Mouse (Mus musculus): ENCODE data around the gene Klk1b5. TPM values are rescaled to one million over a fixed set of nuclear protein-coding genes. Genes with fewer than 3 reads are reported as not detected.
"Not testable (repeated sequence)": the region's sequence is repeated elsewhere in the genome, so short reads cannot be mapped to it uniquely, and the experiment has no call there.

Klk1b5 gene
- polyA plus RNA-seq (2015; fragmentation: Nextera tagmentation; extraction: Ambion mirVana) = not detected in 2 replicates

DNA sequence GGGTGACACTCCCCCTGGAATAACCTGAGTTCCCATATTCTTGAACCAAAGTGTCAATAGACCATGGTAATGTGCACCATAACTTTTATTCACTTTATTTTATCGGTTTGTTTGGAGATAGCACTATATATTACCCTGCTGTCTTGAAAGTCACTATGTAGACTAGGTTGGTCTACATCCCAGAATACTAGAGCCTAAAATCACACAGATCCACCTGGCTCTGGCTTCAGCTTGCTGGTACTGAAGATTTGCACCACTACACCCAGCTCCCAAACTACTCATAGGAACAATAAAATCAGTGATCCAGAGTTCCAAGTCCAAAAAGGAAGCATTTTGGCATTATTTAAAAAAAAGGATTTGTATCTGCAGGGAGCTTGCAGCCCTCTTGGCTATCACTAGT is at the start of gene Klk1b5:
Gene Klk1b5, plus strand, starts transcription at position 301 of the 400 bp plus-strand sequence.
- ATAC-seq = no peak
- Histone ChIP-seq H3K27me3 (no peaks in the 10 kb centered on the region), H3K9me3 (replicated peaks) (no peaks in the 10 kb centered on the region), H3K9ac (no peak within 1 kb of the TSS), H3K27ac (no peak within 1 kb of the TSS), H3K4me3 (no peak within 1 kb of the TSS), H3K36me3 (ENCODE audit: poor library complexity, severe bottlenecking) (no peaks in the 10 kb centered on the region), H3K4me2 (no peak within 1 kb of the TSS), H3K4me1 (no peaks in the 10 kb centered on the region)
- 82% methylated on average over 1 of the region's 1 CpGs for WGBS

DNA sequence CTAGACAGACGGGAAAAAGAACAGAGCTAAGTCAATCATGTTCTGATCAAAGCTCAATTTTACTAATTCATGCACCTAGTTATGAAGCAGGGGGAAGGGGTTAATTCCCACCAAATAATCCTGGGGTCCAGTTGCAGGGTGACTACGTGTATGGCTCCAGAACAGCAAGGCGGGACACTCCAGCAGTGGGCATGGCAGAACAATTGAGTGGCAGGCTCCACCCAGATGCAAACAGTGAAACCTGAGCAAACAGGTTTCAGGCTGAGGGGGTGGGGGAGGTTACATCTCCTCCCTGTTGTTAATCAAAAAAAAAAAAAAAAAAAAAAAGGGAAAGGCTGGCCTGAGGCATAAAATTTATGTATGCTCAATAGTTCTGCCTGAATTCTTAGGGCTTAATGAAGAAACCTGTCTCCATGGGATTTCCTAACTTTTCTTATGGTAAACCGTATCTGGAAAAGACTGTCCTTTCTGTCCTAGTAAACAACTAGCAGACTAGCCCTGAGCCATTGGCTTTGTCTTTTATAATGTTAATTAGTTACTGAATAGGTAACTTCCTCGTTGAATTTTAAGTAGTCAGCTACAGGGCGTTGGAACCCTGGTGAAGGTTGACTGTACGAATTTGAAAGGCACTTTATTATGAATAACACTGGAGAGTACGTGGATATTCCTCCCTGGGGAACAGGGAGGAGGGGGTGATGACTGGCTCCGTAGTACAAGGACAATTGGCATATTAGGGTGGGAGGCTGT is 36.3 kb upstream of the Klk1b5 start:
- Histone ChIP-seq H3K9me3 (replicated peaks) (no peaks in the 10 kb centered on the region), H3K27ac (no peak overlapping the region), H3K36me3 (ENCODE audit: poor library complexity, severe bottlenecking) (no peaks in the 10 kb centered on the region), H3K9ac (no peak overlapping the region), H3K4me2 (no peak overlapping the region), H3K4me1 (no peaks in the 10 kb centered on the region), H3K4me3 (no peak overlapping the region), H3K27me3 (no peaks in the 10 kb centered on the region)
- no peak for ATAC-seq
- 22% methylated on average over 9 of the region's 9 CpGs for WGBS

DNA sequence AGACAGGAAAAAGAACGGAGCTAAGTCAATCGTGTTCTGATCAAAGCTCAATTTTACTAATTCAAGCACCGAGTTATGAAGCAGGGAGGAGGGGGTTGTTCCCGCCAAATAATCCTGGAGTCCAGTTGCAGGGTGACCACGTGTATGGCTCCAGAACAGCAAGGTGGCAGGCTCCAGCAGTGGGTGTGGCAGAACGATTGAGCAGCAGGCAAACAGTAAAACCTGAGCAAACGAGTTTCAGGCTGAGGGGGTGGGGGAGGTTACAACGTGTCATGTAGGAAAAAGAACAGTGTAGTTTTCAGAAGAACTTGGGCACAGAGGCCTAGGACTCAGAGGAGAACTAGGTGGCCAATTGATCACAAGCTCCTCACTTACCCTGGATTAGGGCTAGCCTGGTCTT is 29.2 kb upstream of the Klk1b5 start:
- H3K27me3 ChIP-seq; H3K27ac ChIP-seq; H3K9me3 ChIP-seq (replicated peaks); H3K4me1 ChIP-seq; H3K4me2 ChIP-seq; H3K9ac ChIP-seq; H3K4me3 ChIP-seq; H3K36me3 ChIP-seq (ENCODE audit: poor library complexity, severe bottlenecking); ATAC-seq: not testable (repeated sequence)
- WGBS = 67% methylated on average over 8 of the region's 8 CpGs

DNA sequence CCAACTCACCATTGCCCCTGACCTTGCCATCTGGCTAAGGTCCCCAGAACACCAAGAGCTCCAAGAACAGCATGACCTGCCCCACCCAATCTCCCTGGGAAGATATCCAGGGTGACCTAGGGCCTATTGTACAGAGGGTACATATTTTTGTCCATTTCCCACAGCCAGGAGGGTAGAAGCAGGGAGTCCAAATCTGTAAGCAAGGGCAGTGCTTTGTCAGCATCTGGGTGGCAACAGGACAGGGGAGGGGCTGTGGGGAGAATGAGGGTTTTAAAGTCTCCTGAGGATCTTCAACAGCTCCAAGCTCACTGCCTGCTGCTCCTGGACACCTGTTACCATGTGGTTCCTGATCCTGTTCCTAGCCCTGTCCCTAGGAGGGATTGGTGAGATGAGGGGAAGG is 27.8 kb upstream of the Klk1b5 start, which contains the start of gene Klk1b24:
Gene Klk1b24, plus strand, starts transcription at position 301 of the 400 bp plus-strand sequence.
- not testable (repeated sequence) for H3K4me1 ChIP-seq; H3K27ac ChIP-seq; H3K9me3 ChIP-seq (replicated peaks); H3K27me3 ChIP-seq; H3K9ac ChIP-seq; H3K4me2 ChIP-seq; H3K36me3 ChIP-seq (ENCODE audit: poor library complexity, severe bottlenecking); ATAC-seq; H3K4me3 ChIP-seq

DNA sequence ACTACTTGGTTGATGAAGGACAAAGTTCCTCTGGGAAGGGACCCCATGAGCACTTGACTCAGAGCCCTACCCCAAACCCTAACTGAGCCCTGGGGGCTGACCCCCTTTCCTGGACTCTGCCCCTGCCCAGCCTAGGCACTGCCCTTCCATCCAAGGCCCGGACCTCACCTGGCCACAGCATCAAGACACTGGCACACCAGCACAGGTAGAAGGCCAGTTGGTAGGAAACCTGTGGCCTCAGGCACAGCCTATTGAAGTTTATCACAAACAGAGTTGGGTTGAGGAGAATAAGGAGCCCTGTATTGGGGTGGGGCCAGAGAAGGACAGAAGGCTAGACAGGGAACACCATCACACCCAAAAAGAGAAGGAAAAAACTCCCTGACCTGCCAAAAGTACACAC is 22.3 kb upstream of the Klk1b5 start:
- not testable (repeated sequence) for H3K9me3 ChIP-seq (replicated peaks); H3K4me1 ChIP-seq; H3K27me3 ChIP-seq; H3K4me2 ChIP-seq; ATAC-seq; H3K9ac ChIP-seq; H3K4me3 ChIP-seq; H3K27ac ChIP-seq; H3K36me3 ChIP-seq (ENCODE audit: poor library complexity, severe bottlenecking)
- WGBS = 69% methylated on average over 1 of the region's 1 CpGs

DNA sequence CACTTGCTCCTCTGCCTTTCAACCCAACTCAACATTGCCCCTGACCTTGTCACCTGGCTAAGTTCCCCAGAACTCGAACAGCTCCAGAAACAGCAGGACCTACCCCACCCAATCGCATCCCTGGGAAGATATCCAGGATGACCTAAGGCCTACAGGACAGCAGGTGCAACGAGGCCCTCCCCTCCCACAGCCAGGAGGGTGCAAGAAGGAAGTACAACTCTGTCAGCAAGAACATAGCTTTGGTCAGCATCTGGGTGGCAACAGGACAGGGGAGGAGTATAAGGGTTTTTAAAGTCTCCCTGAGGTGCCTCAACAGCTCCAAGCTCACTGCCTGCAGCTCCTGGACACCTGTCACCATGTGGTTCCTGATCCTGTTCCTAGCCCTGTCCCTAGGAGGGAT is 17.9 kb upstream of the Klk1b5 start, which contains the start of gene Klk1b3:
Gene Klk1b3, plus strand, starts transcription at position 301 of the 400 bp plus-strand sequence.
- Histone ChIP-seq H3K9me3 (replicated peaks) (no peaks in the 10 kb centered on the region), H3K36me3 (ENCODE audit: poor library complexity, severe bottlenecking) (no peaks in the 10 kb centered on the region), H3K4me3 (no peak within 1 kb of the TSS), H3K27me3 (no peaks in the 10 kb centered on the region), H3K4me1 (no peaks in the 10 kb centered on the region), H3K9ac (no peak within 1 kb of the TSS), H3K4me2 (no peak within 1 kb of the TSS), H3K27ac (no peak within 1 kb of the TSS)
- no peak for ATAC-seq
- 79% methylated on average over 3 of the region's 3 CpGs for WGBS

DNA sequence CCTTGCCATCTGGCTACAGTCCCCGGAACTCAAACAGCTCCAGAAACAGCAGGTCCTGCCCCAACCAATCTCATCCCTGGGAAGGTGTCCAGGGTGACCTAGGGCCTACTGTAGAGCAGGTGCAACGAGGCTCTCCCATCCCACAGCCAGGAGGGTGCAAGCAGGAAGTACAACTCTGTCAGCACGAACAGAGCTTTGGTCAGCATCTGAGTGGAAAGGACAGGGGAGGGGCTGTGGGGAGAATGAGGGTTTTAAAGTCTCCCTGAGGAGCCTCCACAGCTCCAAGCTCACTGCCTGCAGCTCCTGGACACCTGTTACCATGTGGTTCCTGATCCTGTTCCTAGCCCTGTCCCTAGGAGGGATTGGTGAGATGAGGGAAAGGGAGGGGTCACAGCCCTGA is 8.6 kb upstream of the Klk1b5 start, which contains the start of gene Klk1b4:
Gene Klk1b4, plus strand, starts transcription at position 301 of the 400 bp plus-strand sequence.
- H3K4me2 ChIP-seq; H3K27ac ChIP-seq; H3K4me3 ChIP-seq; H3K9ac ChIP-seq; ATAC-seq; H3K9me3 ChIP-seq (replicated peaks); H3K4me1 ChIP-seq; H3K36me3 ChIP-seq (ENCODE audit: poor library complexity, severe bottlenecking); H3K27me3 ChIP-seq: not testable (repeated sequence)
- WGBS = 46% methylated on average over 3 of the region's 3 CpGs

DNA sequence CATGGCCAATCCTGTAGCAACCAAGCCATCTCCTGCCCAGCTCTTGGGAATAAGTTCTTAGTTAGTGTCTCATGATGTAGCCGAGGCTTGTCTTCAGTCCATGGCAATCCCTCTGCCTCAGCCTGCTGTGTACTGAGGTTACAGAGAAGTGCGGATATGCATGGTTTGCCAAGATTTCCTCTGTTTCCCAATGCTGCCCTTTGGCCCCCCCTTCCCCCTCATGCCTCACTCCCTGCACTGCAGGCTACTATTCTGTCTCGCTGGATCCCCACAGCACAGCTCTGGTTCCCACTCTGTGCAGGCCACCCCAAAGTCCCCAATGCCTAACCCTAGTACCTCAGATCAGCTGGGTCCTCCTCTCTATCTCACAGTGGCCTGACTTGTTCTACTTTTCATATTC is 7.4 kb upstream of the Klk1b5 start:
- H3K36me3 ChIP-seq (ENCODE audit: poor library complexity, severe bottlenecking) = no peaks in the 10 kb centered on the region

DNA sequence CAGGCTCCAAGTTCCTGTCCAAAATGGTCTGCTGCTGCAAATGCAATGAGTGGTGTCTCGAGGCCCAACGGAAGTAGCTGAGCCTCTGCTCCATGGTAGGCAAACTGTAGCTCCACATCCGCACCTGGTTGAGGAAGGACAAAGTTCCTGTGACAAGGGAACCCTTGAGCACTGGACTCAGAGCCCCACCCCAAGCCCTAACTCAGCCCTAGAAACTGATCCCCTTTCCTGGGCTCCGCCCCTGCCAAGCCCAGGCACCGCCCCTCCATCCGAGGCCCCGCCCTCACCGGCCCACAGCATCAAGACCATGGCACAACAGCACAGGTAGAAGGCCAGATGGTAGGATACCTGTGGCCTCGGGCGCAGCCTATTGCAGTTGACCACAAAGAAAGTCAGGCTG is 5.9 kb downstream of the Klk1b5 start:
- not testable (repeated sequence) for H3K4me2 ChIP-seq; H3K27ac ChIP-seq; H3K36me3 ChIP-seq (ENCODE audit: poor library complexity, severe bottlenecking); H3K9me3 ChIP-seq (replicated peaks); ATAC-seq; H3K4me1 ChIP-seq; H3K27me3 ChIP-seq; H3K4me3 ChIP-seq; H3K9ac ChIP-seq
- 77% methylated on average over 8 of the region's 10 CpGs for WGBS

More for the DNA sequence above, 7.4 kb upstream of the Klk1b5 start:
- no peak for ATAC-seq
- Histone ChIP-seq H3K4me2 (no peak overlapping the region), H3K27ac (no peak overlapping the region), H3K9ac (no peak overlapping the region), H3K9me3 (replicated peaks) (no peaks in the 10 kb centered on the region), H3K4me3 (no peak overlapping the region), H3K4me1 (no peaks in the 10 kb centered on the region), H3K27me3 (no peaks in the 10 kb centered on the region)
- WGBS = 87% methylated on average over 3 of the region's 3 CpGs

DNA sequence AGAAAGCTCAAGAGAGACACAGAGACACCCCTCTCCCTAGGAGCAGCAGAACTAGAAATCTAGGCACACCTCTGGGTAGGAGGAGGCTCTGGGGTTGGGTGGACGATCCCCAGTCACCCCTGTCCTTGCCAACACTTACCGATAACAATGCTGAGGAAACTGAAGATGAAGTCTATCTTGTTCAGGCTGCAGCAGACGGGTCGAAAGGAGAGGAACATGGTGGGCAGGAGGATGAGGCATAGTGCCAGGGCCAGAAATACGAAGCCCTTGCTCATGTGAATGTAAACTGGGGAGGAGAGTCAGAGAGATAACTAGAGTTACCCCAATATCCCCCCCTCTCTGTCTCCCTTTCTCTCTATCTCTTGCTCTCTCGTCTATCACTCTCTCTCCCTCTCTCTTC is 6.6 kb downstream of the Klk1b5 start:
- H3K27ac ChIP-seq; ATAC-seq; H3K36me3 ChIP-seq (ENCODE audit: poor library complexity, severe bottlenecking); H3K4me3 ChIP-seq; H3K9ac ChIP-seq; H3K27me3 ChIP-seq; H3K9me3 ChIP-seq (replicated peaks); H3K4me1 ChIP-seq; H3K4me2 ChIP-seq: not testable (repeated sequence)
- 80% methylated on average over 6 of the region's 6 CpGs for WGBS

DNA sequence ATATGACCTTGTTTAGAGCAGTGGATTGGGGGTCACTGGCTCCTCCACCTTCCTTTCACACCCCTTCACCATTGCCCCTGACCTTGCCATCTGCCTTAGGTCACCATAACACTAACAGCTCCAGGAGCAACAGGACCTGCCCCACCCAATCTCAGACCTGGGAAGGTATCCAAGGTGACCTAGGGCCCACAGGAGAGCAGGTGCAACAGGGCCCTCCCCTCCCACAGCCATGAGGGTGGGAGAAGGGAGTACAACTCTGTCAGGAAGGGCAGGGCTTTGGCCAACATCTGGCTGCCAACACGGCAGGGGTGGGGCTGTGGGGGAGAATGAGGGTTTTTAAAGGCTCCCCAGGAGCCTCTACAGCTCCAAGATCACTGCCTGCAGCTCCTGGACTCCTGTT is 9.3 kb downstream of the Klk1b5 start, which contains the start of gene Klk1:
Gene Klk1, plus strand, starts transcription at position 285 of the 400 bp plus-strand sequence.
- Histone ChIP-seq H3K27me3 (no peaks in the 10 kb centered on the region), H3K27ac (no peak within 1 kb of the TSS), H3K4me2 (no peak within 1 kb of the TSS), H3K36me3 (ENCODE audit: poor library complexity, severe bottlenecking) (no peaks in the 10 kb centered on the region), H3K9me3 (replicated peaks) (no peaks in the 10 kb centered on the region), H3K4me1 (no peaks in the 10 kb centered on the region), H3K4me3 (no peak within 1 kb of the TSS), H3K9ac (no peak within 1 kb of the TSS)
- ATAC-seq = no peak
- WGBS = 54% methylated on average over 1 of the region's 1 CpGs

DNA sequence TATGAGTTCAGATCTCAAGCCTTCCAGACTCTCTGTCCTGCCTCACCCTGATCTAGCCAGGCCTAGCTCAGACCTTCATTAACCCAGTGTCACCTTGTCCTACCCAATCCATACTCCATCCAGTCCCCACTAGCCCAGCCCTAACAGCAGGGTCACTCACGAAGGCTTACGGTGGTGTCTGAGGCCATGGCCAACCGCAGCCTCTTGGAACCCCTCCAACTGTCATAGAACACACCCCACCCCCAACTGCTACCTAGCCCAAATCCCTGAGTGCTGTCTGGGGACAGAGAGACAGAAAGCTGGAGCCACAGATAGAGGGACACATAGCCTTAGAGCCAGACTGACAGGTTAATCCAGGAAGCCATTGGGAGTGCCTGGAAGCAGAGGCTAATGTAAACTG is 20.2 kb downstream of the Klk1b5 start, which contains the start of gene Gm36864:
Gene Gm36864, plus strand, starts transcription at position 269 of the 400 bp plus-strand sequence.
- 80% methylated on average over 3 of the region's 3 CpGs for WGBS
- no peak within 1 kb of the TSS for H3K27ac ChIP-seq
- no peak within 1 kb of the TSS for H3K9ac ChIP-seq
- no peak for ATAC-seq
- H3K4me1 ChIP-seq = no peaks in the 10 kb centered on the region
- no peaks in the 10 kb centered on the region for H3K9me3 ChIP-seq (replicated peaks)
- no peak within 1 kb of the TSS for H3K4me3 ChIP-seq
- H3K27me3 ChIP-seq = 0 out of 2 replicates have a peak, but pooled peaks cover 3% of the 10 kb centered on the region
- H3K36me3 ChIP-seq (ENCODE audit: poor library complexity, severe bottlenecking) = no peaks in the 10 kb centered on the region
- H3K4me2 ChIP-seq = no peak within 1 kb of the TSS

DNA sequence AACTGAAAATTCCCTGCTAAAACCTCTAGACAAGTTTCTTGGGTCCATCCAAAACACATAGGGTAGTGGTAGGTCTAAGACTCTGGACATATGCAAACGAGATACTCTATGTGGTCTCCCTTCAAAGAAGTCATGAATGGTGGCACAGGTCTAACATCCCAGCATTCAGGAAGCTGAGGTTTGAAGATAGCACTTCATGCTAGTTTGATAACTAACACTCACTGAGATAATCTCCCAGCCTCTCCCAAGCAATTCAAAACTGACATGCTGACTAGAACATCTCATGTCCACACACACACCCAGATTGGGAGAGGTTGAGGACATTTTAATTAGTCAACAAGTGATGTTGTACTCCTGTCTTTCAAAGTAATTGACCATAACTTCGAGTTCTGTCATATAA is 24.2 kb downstream of the Klk1b5 start:
- 56% methylated on average over 2 of the region's 2 CpGs for WGBS
- Histone ChIP-seq H3K4me2 (no peak overlapping the region), H3K9ac (no peak overlapping the region), H3K27ac (no peak overlapping the region), H3K27me3 (0 out of 2 replicates have a peak, but pooled peaks cover 3% of the 10 kb centered on the region), H3K4me3 (no peak overlapping the region), H3K4me1 (no peaks in the 10 kb centered on the region), H3K36me3 (ENCODE audit: poor library complexity, severe bottlenecking) (no peaks in the 10 kb centered on the region), H3K9me3 (replicated peaks) (no peaks in the 10 kb centered on the region)
- no peak for ATAC-seq
